Mouse (Mus musculus) kidney, embryonic 16.5 days (tissue): ENCODE measurements at regions not wholly inside any gene's neighbourhood (a gene's known extent, or its start where the extent isn't known, plus 50 kb on each side); places are given as distances from the start of the nearest gene placed in this dataset.
A peak's percentile ranks its signal among the peaks of the same experiment; 100 is the strongest.

Experiments used
- ATAC-seq: fragments of 200-750 bp; cut with Nextera tagmentation; 2 replicates; pipeline ENCODE4 v1.8.0; 2017; ENCODE audit warnings: moderate TSS enrichment; ENCODE audit not compliant: low FRiP score, low TSS enrichment
- H3K27ac ChIP-seq: fragments of 300-500 bp; sonication (generic); 2 replicates; pipeline ENCODE4 v1.5.1; 2014; ENCODE audit warnings: low read length
- H3K27me3 ChIP-seq: fragments of 300-500 bp; sonication (generic); 2 replicates; pipeline ENCODE4 v1.6.1; 2014; ENCODE audit warnings: low read length, control low read depth, mixed read lengths; ENCODE audit not compliant: insufficient read depth
- H3K36me3 ChIP-seq: fragments of 300-500 bp; sonication (generic); 2 replicates; pipeline ENCODE4 v1.6.1; 2014; ENCODE audit warnings: low read length, control low read depth, mixed read lengths; ENCODE audit not compliant: insufficient read depth
- H3K4me1 ChIP-seq: fragments of 300-500 bp; sonication (generic); 2 replicates; pipeline ENCODE4 v1.6.1; 2014; ENCODE audit warnings: low read length, control low read depth, mixed read lengths; ENCODE audit not compliant: insufficient read depth
- H3K4me2 ChIP-seq: fragments of 300-500 bp; sonication (generic); replicated peaks from 2 replicates; pipeline ENCODE4 v1.6.1; 2014; ENCODE audit warnings: low read depth, low read length
- H3K4me3 ChIP-seq: fragments of 300-500 bp; sonication (generic); 2 replicates; pipeline ENCODE4 v1.5.1; 2014; ENCODE audit warnings: mild to moderate bottlenecking, low read length
- H3K9ac ChIP-seq: fragments of 300-500 bp; sonication (generic); replicated peaks from 2 replicates; pipeline ENCODE4 v1.6.1; 2014; ENCODE audit warnings: low read length
- H3K9me3 ChIP-seq: fragments of 300-500 bp; sonication (generic); 2 replicates; pipeline ENCODE4 v1.6.1; 2016; ENCODE audit warnings: low read length, control low read depth
- WGBS: fragments of 180-500 bp; shearing (Covaris S2); extraction: QIAGEN DNeasy Blood & Tissue Kit; methylation state at CpG from one replicate; pipeline ENCODE4 v1.1.7; 2014; 5-methylcytosine and 5-hydroxymethylcytosine counted together

DNA sequence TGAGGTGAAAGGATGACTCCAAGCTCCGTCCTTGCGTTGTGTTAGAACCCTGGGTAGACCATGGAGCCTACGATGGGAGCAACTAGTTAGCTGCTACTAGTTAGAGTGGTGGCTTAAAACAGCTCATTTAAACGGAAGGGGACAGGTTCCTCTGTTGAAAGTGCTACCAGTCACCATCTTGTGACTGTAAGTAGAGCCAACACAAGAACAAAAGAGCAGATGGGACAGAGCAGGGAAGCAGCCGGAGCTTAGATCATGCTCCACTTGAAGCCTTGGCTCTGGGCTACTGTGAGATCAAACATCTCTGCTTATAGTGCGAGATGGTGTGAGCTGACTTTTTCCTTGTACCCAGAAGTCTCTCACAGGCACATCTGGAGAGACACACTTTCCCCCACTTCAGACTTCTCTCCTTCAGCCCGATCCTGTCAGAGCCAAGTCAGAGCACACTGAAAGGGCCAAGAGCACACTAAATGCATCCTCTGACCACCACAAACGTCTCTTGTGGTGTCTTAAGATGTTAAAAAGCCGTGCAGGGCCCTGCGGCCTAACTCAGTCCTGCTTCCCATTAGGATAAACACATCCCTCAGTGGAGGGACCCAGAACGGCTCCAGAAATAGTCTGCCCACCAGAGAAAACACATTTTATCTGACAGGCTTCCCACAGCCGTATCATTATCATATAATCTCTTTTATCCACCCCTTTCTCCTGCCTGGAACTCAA lies 156.7 kb downstream of the Cdc5l start:
- 87% methylated on average over 12 of the region's 12 CpGs for WGBS
- no peak for ATAC-seq

DNA sequence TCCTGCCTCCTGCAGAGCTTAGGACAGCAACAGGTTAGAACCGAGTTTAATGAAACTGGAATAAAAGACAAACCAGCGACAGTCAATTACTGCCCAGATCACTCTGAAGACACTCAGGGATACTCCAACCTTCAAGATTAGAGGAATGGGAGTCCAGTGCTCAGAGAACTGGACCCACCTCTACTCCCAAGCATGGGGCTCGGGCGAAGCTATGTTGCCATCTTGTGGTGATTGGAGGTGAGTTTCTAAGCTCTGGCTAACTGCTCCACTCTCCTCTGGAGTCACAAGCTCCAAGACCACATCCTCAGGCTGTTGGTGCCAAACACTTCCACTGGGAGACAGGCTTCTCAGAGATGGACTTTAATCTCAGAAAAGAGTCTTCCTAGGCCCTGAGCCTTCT lies 158.6 kb downstream of the Cdc5l start:
- Histone ChIP-seq H3K4me3 (no peak overlapping the region), H3K27me3 (no peaks in the 10 kb centered on the region), H3K4me1 (peaks cover 6% of the 10 kb centered on the region; the same call in 1 of the 2 replicates), H3K4me2 (no peak overlapping the region), H3K9ac (no peak overlapping the region), H3K36me3 (no peaks in the 10 kb centered on the region), H3K27ac (no peak overlapping the region), H3K9me3 (peaks cover 6% of the 10 kb centered on the region)
- no peak for ATAC-seq
- 69% methylated on average over 4 of the region's 4 CpGs for WGBS

More for the DNA sequence above, 156.7 kb downstream of the Cdc5l start:
- Histone ChIP-seq H3K36me3 (no peaks in the 10 kb centered on the region), H3K4me3 (no peak overlapping the region), H3K9ac (no peak overlapping the region), H3K27ac (no peak overlapping the region), H3K27me3 (no peaks in the 10 kb centered on the region), H3K4me2 (no peak overlapping the region), H3K9me3 (no peaks in the 10 kb centered on the region), H3K4me1 (peaks cover 8% of the 10 kb centered on the region; the same call in 1 of the 2 replicates)

- Histone ChIP-seq H3K27me3 (no peaks in the 10 kb centered on the region), H3K9ac (no peak overlapping the region), H3K36me3 (no peaks in the 10 kb centered on the region), H3K4me1 (peaks cover 4% of the 10 kb centered on the region), H3K4me2 (no peak overlapping the region), H3K27ac (no peak overlapping the region), H3K9me3 (peaks cover 6% of the 10 kb centered on the region), H3K4me3 (no peak overlapping the region)
- WGBS = 59% methylated on average over 6 of the region's 6 CpGs
- ATAC-seq = no peak
Measured at GRCm38 (mm10) chr17:45266776-45267175, 166.8 kb downstream of the Cdc5l start.

- Histone ChIP-seq H3K9ac (no peak overlapping the region), H3K9me3 (no peaks in the 10 kb centered on the region), H3K27ac (no peak overlapping the region), H3K4me2 (no peak overlapping the region), H3K36me3 (no peaks in the 10 kb centered on the region), H3K4me1 (peaks cover 4% of the 10 kb centered on the region), H3K4me3 (no peak overlapping the region), H3K27me3 (no peaks in the 10 kb centered on the region)
- ATAC-seq = no peak
- 80% methylated on average over 7 of the region's 7 CpGs for WGBS
Measured at GRCm38 (mm10) chr17:45265587-45265986, 167.9 kb downstream of the Cdc5l start.

- Histone ChIP-seq H3K4me1 (peaks cover 4% of the 10 kb centered on the region), H3K9ac (no peak overlapping the region), H3K4me2 (no peak overlapping the region), H3K4me3 (no peak overlapping the region), H3K27me3 (no peaks in the 10 kb centered on the region), H3K36me3 (no peaks in the 10 kb centered on the region), H3K27ac (no peak overlapping the region), H3K9me3 (no peaks in the 10 kb centered on the region)
- ATAC-seq = no peak
- 24% methylated on average over 6 of the region's 6 CpGs for WGBS
Measured at GRCm38 (mm10) chr17:45264434-45264833, 169.1 kb downstream of the Cdc5l start.

DNA sequence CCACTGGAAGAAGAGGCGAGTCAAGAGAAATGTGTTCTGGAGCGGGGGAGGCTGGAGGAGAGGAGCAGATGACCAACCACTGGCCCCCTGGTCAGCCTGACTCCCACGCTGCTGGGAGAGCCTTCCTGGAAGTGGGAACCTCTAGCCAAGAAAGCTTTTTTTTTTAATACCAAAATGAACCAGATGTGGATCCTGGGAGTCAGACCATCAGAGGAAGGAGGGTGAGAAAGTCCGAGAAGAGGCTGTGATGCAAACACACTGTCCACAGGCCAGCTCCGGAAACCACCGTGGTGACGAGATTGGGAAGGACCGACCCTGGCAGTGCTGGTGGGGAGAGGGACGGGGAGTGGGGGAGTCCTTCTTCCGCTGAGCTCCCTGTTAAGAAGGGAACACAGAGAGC lies 173.1 kb downstream of the Cdc5l start:
- H3K4me2 ChIP-seq = no peak overlapping the region
- H3K9me3 ChIP-seq = 0 out of 2 replicates have a peak, but pooled peaks cover 3% of the 10 kb centered on the region
- peaks cover 4% of the 10 kb centered on the region for H3K4me1 ChIP-seq
- no peaks in the 10 kb centered on the region for H3K27me3 ChIP-seq
- H3K4me3 ChIP-seq = no peak overlapping the region
- ATAC-seq = no peak
- H3K36me3 ChIP-seq = no peaks in the 10 kb centered on the region
- H3K27ac ChIP-seq = no peak overlapping the region
- H3K9ac ChIP-seq = no peak overlapping the region
- WGBS = 76% methylated on average over 10 of the region's 10 CpGs

- H3K4me2 ChIP-seq = no peak overlapping the region
- 40% methylated on average over 7 of the region's 7 CpGs for WGBS
- peaks cover 3% of the 10 kb centered on the region; the same call in 1 of the 2 replicates for H3K4me1 ChIP-seq
Measured at GRCm38 (mm10) chr17:45258007-45258406, 175.5 kb downstream of the Cdc5l start.

GRCm38 (mm10) chr17:45252593-45253230 lies 180.8 kb downstream of the Cdc5l start:
- Histone ChIP-seq H3K4me2 (no peak overlapping the region), H3K9me3 (no peaks in the 10 kb centered on the region), H3K36me3 (no peaks in the 10 kb centered on the region), H3K27ac (no peak overlapping the region), H3K4me1 (peaks cover 24% of the 10 kb centered on the region), H3K9ac (no peak overlapping the region), H3K27me3 (0 out of 2 replicates have a peak, but pooled peaks cover 2% of the 10 kb centered on the region), H3K4me3 (no peak overlapping the region)
- ATAC-seq = no peak
- WGBS = 44% methylated on average over 15 of the region's 15 CpGs

More at GRCm38 (mm10) chr17:45258007-45258406, 175.5 kb downstream of the Cdc5l start:
- no peaks in the 10 kb centered on the region for H3K27me3 ChIP-seq
- no peak overlapping the region for H3K9ac ChIP-seq
- H3K36me3 ChIP-seq = no peaks in the 10 kb centered on the region
- ATAC-seq = no peak
- no peak overlapping the region for H3K4me3 ChIP-seq
- H3K27ac ChIP-seq = no peak overlapping the region
- 0 out of 2 replicates have a peak, but pooled peaks cover 3% of the 10 kb centered on the region for H3K9me3 ChIP-seq

GRCm38 (mm10) chr17:45251034-45251730 lies 182.4 kb downstream of the Cdc5l start:
- Histone ChIP-seq H3K27ac (0 out of 2 replicates have a peak overlapping the region, but pooled peaks have one; percentile 43), H3K4me1 (peaks cover 24% of the 10 kb centered on the region), H3K27me3 (0 out of 2 replicates have a peak, but pooled peaks cover 2% of the 10 kb centered on the region), H3K4me2 (peak overlapping the region; percentile 41), H3K36me3 (no peaks in the 10 kb centered on the region), H3K4me3 (no peak overlapping the region), H3K9me3 (no peaks in the 10 kb centered on the region), H3K9ac (no peak overlapping the region)
- 33% methylated on average over 22 of the region's 22 CpGs for WGBS
- peak; percentile 13; the same call in 1 of the 2 replicates for ATAC-seq
